In the genomic region with DNA sequence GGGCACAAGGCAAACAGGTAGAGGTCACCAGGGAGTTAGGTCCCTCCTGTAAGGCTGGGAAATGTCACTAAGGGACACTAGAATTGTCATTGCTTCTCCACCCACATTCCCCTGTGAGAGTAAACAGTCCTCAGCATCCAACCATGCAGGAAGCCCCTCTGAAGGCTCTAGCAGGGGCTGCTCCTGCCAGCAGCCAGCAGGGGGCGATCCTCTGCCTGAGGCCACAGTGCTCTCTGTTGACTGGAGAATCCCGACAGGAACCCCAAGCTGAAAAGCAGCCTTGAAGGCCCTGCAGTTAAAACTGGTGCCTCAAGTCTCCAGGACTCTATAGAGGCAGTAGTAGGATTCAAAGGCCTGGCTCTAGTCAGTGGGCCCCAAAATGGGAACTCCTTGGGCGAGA, we compare ENCODE assay signal across 9 mouse cellular contexts. TPM values are rescaled to one million over a fixed set of nuclear protein-coding genes. Genes with fewer than 3 reads are reported as not detected.
DNase-seq lines count a peak whose midpoint lies in the region; ATAC-seq and TF ChIP-seq lines count a peak whose summit lies in the region.
"Had no signal": no experiment of that assay in that cellular context is flagged by ENCODE, and none has a peak within 500 bp of the region (broad histone marks: within the 10 kb centered on the region; RNA-seq: fewer than 3 reads in every experiment).

No protein-coding gene starts in this region.

- no peak overlapping the region for H3K9ac ChIP-seq in kidney, postnatal 0 days (ENCODE audit: low read depth, low read length)
- H3K9ac ChIP-seq in kidney, embryonic 15.5 days = no peak overlapping the region
- H3K9ac ChIP-seq in liver, postnatal 0 days (replicated peaks) = no peak overlapping the region

- peak; percentile 69 for TF ChIP-seq CTCF in kidney, postnatal 0 days (IDR thresholded peaks at IDR 0.05; ENCODE audit: low read depth)
- peak; percentile 7 for TF ChIP-seq CTCF in C2C12 (IDR thresholded peaks at IDR 0.05; ENCODE audit: control insufficient read depth, insufficient read depth, insufficient read length)
- TF ChIP-seq CTCF in liver, postnatal 0 days (IDR thresholded peaks at IDR 0.05; ENCODE audit: low read depth) = peak; percentile 72

- no peaks in the 10 kb centered on the region for H3K4me1 ChIP-seq in kidney, postnatal 0 days (replicated peaks; ENCODE audit: insufficient read depth, low read length)
- no peaks in the 10 kb centered on the region for H3K4me1 ChIP-seq in kidney, embryonic 15.5 days
- H3K4me1 ChIP-seq in liver, postnatal 0 days (ENCODE audit: insufficient read depth) = no peaks in the 10 kb centered on the region

- H3K9me3 ChIP-seq in kidney, postnatal 0 days (replicated peaks; ENCODE audit: low read length) = no peaks in the 10 kb centered on the region
- no peaks in the 10 kb centered on the region for H3K9me3 ChIP-seq in kidney, embryonic 15.5 days (replicated peaks)
- no peaks in the 10 kb centered on the region for H3K9me3 ChIP-seq in liver, postnatal 0 days (ENCODE audit: low read length)

- intact Hi-C loops in gastrocnemius, postnatal 36 days (cut with DNase I) = no loop called here

- no peak overlapping the region for H3ac ChIP-seq in C2C12 (ENCODE audit: control insufficient read depth, insufficient read length, low read depth)

- WGBS in kidney, postnatal 0 days = 37% methylated on average over 3 of the region's 3 CpGs
- WGBS in kidney, embryonic 15.5 days = 33% methylated on average over 3 of the region's 3 CpGs
- whole genome bisulfite sequencing in liver, postnatal 0 days (ENCODE audit: insufficient replicate concordance) = 42% methylated on average over 3 of the region's 3 CpGs

- no peaks in the 10 kb centered on the region for H3K79me2 ChIP-seq in C2C12 (ENCODE audit: control insufficient read depth, insufficient read depth)

- H3K27ac ChIP-seq in kidney, postnatal 0 days = no peak overlapping the region
- no peak overlapping the region for H3K27ac ChIP-seq in kidney, embryonic 15.5 days
- H3K27ac ChIP-seq in liver, postnatal 0 days (ENCODE audit: low read depth) = no peak overlapping the region
- H3K27ac ChIP-seq: macrophage had no signal

- no peak for TF ChIP-seq EP300 in liver, postnatal 0 days (IDR thresholded peaks at IDR 0.05; ENCODE audit: low read depth)

- no peaks in the 10 kb centered on the region for H3K79me3 ChIP-seq in C2C12 (ENCODE audit: low read depth)

- H3K36me3 ChIP-seq in kidney, postnatal 0 days (ENCODE audit: insufficient read depth, low read length) = peaks cover 80% of the 10 kb centered on the region
- peaks cover 100% of the 10 kb centered on the region for H3K36me3 ChIP-seq in kidney, embryonic 15.5 days
- peaks cover 81% of the 10 kb centered on the region for H3K36me3 ChIP-seq in C2C12 (ENCODE audit: control insufficient read depth, insufficient read depth)
- peaks cover 98% of the 10 kb centered on the region for H3K36me3 ChIP-seq in liver, postnatal 0 days (replicated peaks; ENCODE audit: insufficient read depth, low read length)

- no peak overlapping the region for H3K4me2 ChIP-seq in kidney, postnatal 0 days (ENCODE audit: low read length)
- H3K4me2 ChIP-seq in kidney, embryonic 15.5 days = no peak overlapping the region
- no peak overlapping the region for H3K4me2 ChIP-seq in liver, postnatal 0 days (ENCODE audit: low read depth, low read length)

- peak; percentile 37 for DNase-seq in kidney, postnatal 0 days (ENCODE audit: low spot score)
- peak; percentile 38 for DNase-seq in MN1 (ENCODE audit: low spot score)
- DNase-seq in liver, postnatal 0 days = peak; percentile 51
- DNase-seq in urinary bladder, postnatal 14 days (ENCODE audit: low spot score) = no peak
- no peak for DNase-seq in gastrocnemius, postnatal 36 days

- no peaks in the 10 kb centered on the region for H3K27me3 ChIP-seq in kidney, postnatal 0 days (ENCODE audit: insufficient read depth, low read length)
- no peaks in the 10 kb centered on the region for H3K27me3 ChIP-seq in kidney, embryonic 15.5 days
- no peaks in the 10 kb centered on the region for H3K27me3 ChIP-seq in C2C12 (ENCODE audit: control insufficient read depth, insufficient read depth, insufficient read length)
- H3K27me3 ChIP-seq in liver, postnatal 0 days (ENCODE audit: insufficient read depth, low read length) = no peaks in the 10 kb centered on the region

- 0 out of 2 replicates have a peak, but pooled peaks have one; percentile 31 for ATAC-seq in kidney, postnatal 0 days (replicated peaks; ENCODE audit: low FRiP score, low read depth)
- no peak for ATAC-seq in kidney, embryonic 15.5 days (replicated peaks; ENCODE audit: low FRiP score)
- ATAC-seq in liver, postnatal 0 days = no peak

- no peak overlapping the region for H3K4me3 ChIP-seq in kidney, postnatal 0 days (replicated peaks; ENCODE audit: low read depth, low read length)
- no peak overlapping the region for H3K4me3 ChIP-seq in kidney, embryonic 15.5 days (replicated peaks)
- H3K4me3 ChIP-seq in C2C12 (ENCODE audit: insufficient read depth, poor library complexity, severe bottlenecking) = no peak overlapping the region
- H3K4me3 ChIP-seq in liver, postnatal 0 days (ENCODE audit: low read depth, low read length) = no peak overlapping the region
- H3K4me3 ChIP-seq: erythroblast, embryonic 14.5 days had no signal

TF ChIP-seq in C2C12, 6 proteins besides CTCF, POLR2A, EP300 and RAD21:
- no peak for TF ChIP-seq USF1 (IDR thresholded peaks at IDR 0.05; ENCODE audit: low read depth)

RNA-seq across cellular contexts. Expression of gene Dhx38, which starts 14.0 kb away (rescaled TPM):
- 15.3 and 16.4 TPM in 2 replicates for polyA plus RNA-seq in kidney, postnatal 0 days (2015; fragmentation: Nextera tagmentation; extraction: Ambion mirVana)
- 24.0 and 25.7 TPM in 2 replicates for polyA plus RNA-seq in kidney, embryonic 15.5 days (2015; fragmentation: Nextera tagmentation; extraction: Ambion mirVana)
- 30.5 TPM for polyA plus RNA-seq in C2C12 (2012; fragmentation: generic; extraction: Trizol)
- polyA plus RNA-seq in liver, postnatal 0 days (2015; fragmentation: Nextera tagmentation; extraction: Ambion mirVana) = 4.8 and 5.6 TPM in 2 replicates
- total RNA-seq in gastrocnemius, postnatal 36 days (2021) = 1 to 10 TPM; 8.8 to 9.8 TPM

RNA-seq across cellular contexts. Expression of gene Txnl4b, which starts 14.0 kb away (rescaled TPM):
- 28.8 and 30.2 TPM in 2 replicates for polyA plus RNA-seq in kidney, postnatal 0 days (2015; fragmentation: Nextera tagmentation; extraction: Ambion mirVana)
- polyA plus RNA-seq in kidney, embryonic 15.5 days (2015; fragmentation: Nextera tagmentation; extraction: Ambion mirVana) = 25.4 and 26.7 TPM in 2 replicates
- polyA plus RNA-seq in C2C12 (2012; fragmentation: generic; extraction: Trizol) = 7.5 TPM
- 10.5 and 11.4 TPM in 2 replicates for polyA plus RNA-seq in liver, postnatal 0 days (2015; fragmentation: Nextera tagmentation; extraction: Ambion mirVana)
- 1 to 10 TPM; 6.8 to 7.2 TPM for total RNA-seq in gastrocnemius, postnatal 36 days (2021)

RNA-seq across cellular contexts. Expression of gene Hp, which starts 27.3 kb away (rescaled TPM):
- 7.8 and 8.5 TPM in 2 replicates for polyA plus RNA-seq in kidney, postnatal 0 days (2015; fragmentation: Nextera tagmentation; extraction: Ambion mirVana)
- 5.7 and 6.0 TPM in 2 replicates for polyA plus RNA-seq in kidney, embryonic 15.5 days (2015; fragmentation: Nextera tagmentation; extraction: Ambion mirVana)
- not detected for polyA plus RNA-seq in C2C12 (2012; fragmentation: generic; extraction: Trizol)
- polyA plus RNA-seq in liver, postnatal 0 days (2015; fragmentation: Nextera tagmentation; extraction: Ambion mirVana) = 4,025 and 4,072 TPM in 2 replicates
- 10 to 100 TPM in 1 of 2 experiments, 1 to 10 TPM in 1; 7.1 to 21.5 TPM for total RNA-seq in gastrocnemius, postnatal 36 days (2021)

RNA-seq across cellular contexts. Expression of gene Dhodh, which starts 56.8 kb away (rescaled TPM):
- polyA plus RNA-seq in kidney, postnatal 0 days (2015; fragmentation: Nextera tagmentation; extraction: Ambion mirVana) = 30.6 and 34.2 TPM in 2 replicates
- polyA plus RNA-seq in kidney, embryonic 15.5 days (2015; fragmentation: Nextera tagmentation; extraction: Ambion mirVana) = 42.0 and 50.2 TPM in 2 replicates
- polyA plus RNA-seq in C2C12 (2012; fragmentation: generic; extraction: Trizol) = 21.9 TPM
- 9.7 and 11.4 TPM in 2 replicates for polyA plus RNA-seq in liver, postnatal 0 days (2015; fragmentation: Nextera tagmentation; extraction: Ambion mirVana)
- total RNA-seq in gastrocnemius, postnatal 36 days (2021) = 10 to 100 TPM; 12.9 to 14.0 TPM

RNA-seq across cellular contexts. Expression of gene Pmfbp1, which starts 57.8 kb away (rescaled TPM):
- 0.14 and 0.21 TPM in 2 replicates for polyA plus RNA-seq in kidney, postnatal 0 days (2015; fragmentation: Nextera tagmentation; extraction: Ambion mirVana)
- polyA plus RNA-seq in kidney, embryonic 15.5 days (2015; fragmentation: Nextera tagmentation; extraction: Ambion mirVana) = 0.08 and 0.10 TPM in 2 replicates
- polyA plus RNA-seq in C2C12 (2012; fragmentation: generic; extraction: Trizol) = not detected
- polyA plus RNA-seq in liver, postnatal 0 days (2015; fragmentation: Nextera tagmentation; extraction: Ambion mirVana) = not detected in 2 replicates
- not detected for total RNA-seq in gastrocnemius, postnatal 36 days (2021)
- polyA plus RNA-seq: erythroblast, embryonic 14.5 days; macrophage had no signal

Comparison
In these comparisons a context has a peak if more than half of its experiments do, and no peak if none do; other contexts are left out.
1. DNase-seq: peak in kidney, postnatal 0 days (single experiment), MN1 (single experiment) and liver, postnatal 0 days (single experiment); none in urinary bladder, postnatal 14 days (single experiment) and gastrocnemius, postnatal 36 days (0 of 2).
2. CTCF ChIP-seq: peak in every context shown above with its lines; median percentile 72 in liver, postnatal 0 days; 69 in kidney, postnatal 0 days; 7 in C2C12.
3. RNA of gene Hp, which starts 27.3 kb away (polyA plus RNA-seq): 4,025 to 4,072 TPM in liver, postnatal 0 days; 7.8 to 8.5 TPM in kidney, postnatal 0 days, 5.7 to 6.0 TPM in kidney, embryonic 15.5 days and not detected in C2C12 (single experiment); every median in the first group is over 100 times any median in the second.